Mouse (Mus musculus) heart, adult 2 months (tissue): ENCODE results near the gene Arih1.

Experiments
- CTCF ChIP-seq: fragments of 200-600 bp; IDR thresholded peaks from 2 replicates; pipeline ENCODE4 v1.8.1; 2022; ENCODE audit warnings: antibody characterized with exemption, mild to moderate bottlenecking, moderate library complexity
- POLR2A ChIP-seq: fragments of 200-500 bp; IDR thresholded peaks from 2 replicates; pipeline ENCODE4 v1.6.1; 2011; ENCODE audit warnings: mild to moderate bottlenecking, low read depth, low read length, control low read depth; ENCODE audit not compliant: insufficient read depth

DNA sequence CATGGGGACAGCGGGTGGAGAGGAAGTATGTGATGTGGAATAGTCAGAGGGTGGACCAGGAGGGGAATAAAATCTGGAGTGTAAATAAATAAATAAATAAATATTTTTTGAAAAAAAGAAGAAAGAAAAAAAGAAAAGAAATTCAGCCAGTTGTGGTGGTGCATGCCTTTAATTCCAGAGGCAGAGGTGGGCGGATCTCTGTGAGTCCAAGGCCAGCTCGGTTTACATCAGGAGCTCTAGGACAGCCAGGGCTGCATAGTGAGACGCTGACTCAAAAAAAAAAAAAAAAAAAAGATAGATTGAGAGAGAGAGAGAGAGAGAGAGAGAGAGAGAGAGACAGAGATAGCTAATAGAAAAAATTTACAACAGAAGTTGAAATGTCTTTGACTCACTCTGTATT, 26.0 kb upstream of the Arih1 start:
- TF ChIP-seq CTCF (no peak), POLR2A (no peak)
